Mouse (Mus musculus): Measurements from ENCODE around the gene Rtl9.
A peak's percentile ranks its signal among the peaks of the same experiment; 100 is the strongest.

The Rtl9 gene

GRCm38 (mm10) chrX:143099044-143099754, at the start of gene Rtl9:
Rtl9 (plus strand) TSS chrX:143099594.
- DNase-seq (ENCODE audit: low spot score in 2 of 2) = no peak

- DNase-seq (ENCODE audit: low spot score in 2 of 2) = no peak
Measured at GRCm38 (mm10) chrX:143051478-143051877, 47.9 kb upstream of the Rtl9 start.

GRCm38 (mm10) chrX:143051921-143052320, 47.5 kb upstream of the Rtl9 start:
- no peak for DNase-seq (ENCODE audit: low spot score in 2 of 2)

DNA sequence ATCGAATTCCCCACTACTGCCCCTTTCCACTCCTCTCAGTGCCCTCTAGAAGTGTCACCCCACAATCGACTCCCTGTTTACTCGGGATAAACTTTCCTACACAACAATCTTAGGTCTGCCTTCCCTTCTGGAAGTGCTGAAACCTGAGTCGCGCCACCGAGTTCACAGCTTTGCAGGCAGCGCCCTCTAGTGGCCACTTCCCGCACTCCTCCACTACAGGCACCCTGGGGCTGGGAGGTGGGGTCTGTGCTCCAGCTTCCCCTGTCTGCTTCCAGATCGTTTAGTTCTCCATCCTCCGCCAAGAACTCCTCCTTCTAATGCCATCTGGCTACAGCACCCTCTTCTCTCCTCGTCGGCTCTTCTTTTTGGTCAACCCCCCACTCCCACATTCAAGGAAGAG, 40.6 kb upstream of the Rtl9 start:
- peak; percentile 75 to 85 for DNase-seq (ENCODE audit: low spot score in 2 of 2)

GRCm38 (mm10) chrX:143062641-143063355, 36.6 kb upstream of the Rtl9 start:
- no peak for DNase-seq (ENCODE audit: low spot score in 2 of 2)

DNA sequence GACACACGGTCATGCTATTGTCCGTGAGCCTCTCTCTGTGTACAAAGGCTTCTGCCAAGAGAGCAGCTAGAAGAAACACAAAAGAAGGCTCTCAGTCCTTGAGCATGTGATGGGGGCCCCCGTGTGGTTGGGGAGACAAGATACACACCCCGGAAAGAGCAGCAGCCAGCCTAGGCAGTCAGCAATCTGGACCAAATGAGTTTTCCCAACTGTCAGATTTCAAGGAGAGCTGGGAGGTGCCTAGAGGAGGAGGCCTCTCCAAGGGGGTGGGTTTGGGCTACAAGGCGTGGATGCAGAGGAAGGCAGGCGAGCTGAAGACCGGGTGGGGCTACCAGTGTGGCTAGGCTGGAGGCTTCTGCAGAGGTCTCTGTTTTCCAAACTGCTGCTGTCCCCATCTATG, 35.6 kb upstream of the Rtl9 start:
- no peak for DNase-seq (ENCODE audit: low spot score in 2 of 2)

- DNase-seq (ENCODE audit: low spot score in 2 of 2) = no peak
Measured at GRCm38 (mm10) chrX:143064288-143064687, 35.1 kb upstream of the Rtl9 start.

DNA sequence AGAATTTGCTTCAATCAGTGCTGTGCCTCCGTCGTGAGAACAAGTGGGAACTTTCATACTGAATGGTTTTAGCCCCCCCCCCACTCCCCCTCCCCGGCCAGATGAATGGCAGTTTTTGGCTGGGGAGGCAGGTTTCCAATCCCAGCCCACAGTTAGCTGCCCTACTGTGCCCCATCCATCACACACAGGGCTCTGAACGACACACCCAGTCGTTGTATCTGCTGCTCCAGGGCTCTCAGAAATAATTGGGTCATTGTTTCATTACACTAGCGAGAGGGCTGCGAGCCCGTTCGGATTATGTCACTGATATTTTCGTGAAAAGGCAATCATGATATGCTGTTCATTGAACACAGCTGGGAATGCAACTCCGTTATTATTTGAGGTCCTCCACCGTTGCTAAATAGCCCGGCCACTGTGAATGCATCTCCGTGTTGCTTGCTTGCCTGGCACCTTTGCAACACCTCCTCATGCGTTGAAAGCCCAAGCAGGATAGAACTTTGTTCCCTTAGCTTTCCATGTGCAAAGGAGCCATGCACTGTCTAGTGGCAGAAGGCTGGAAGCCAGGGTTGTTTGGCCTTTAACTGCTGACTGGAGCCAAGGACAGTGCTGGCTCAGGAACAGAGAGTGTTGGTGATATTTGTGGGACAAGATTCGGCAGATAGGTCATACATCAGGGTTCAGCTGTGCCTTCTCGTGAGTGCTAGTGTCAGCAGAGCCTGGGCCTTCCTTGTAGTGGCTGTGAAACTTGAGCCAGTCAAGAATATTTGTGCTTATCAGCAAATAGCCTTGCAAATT, 32.9 kb upstream of the Rtl9 start:
- DNase-seq (ENCODE audit: low spot score in 2 of 2) = no peak

- no peak for DNase-seq (ENCODE audit: low spot score in 2 of 2)
Measured at GRCm38 (mm10) chrX:143067115-143067514, 32.3 kb upstream of the Rtl9 start.

GRCm38 (mm10) chrX:143067576-143067975, 31.8 kb upstream of the Rtl9 start:
- DNase-seq (ENCODE audit: low spot score in 2 of 2) = no peak

DNA sequence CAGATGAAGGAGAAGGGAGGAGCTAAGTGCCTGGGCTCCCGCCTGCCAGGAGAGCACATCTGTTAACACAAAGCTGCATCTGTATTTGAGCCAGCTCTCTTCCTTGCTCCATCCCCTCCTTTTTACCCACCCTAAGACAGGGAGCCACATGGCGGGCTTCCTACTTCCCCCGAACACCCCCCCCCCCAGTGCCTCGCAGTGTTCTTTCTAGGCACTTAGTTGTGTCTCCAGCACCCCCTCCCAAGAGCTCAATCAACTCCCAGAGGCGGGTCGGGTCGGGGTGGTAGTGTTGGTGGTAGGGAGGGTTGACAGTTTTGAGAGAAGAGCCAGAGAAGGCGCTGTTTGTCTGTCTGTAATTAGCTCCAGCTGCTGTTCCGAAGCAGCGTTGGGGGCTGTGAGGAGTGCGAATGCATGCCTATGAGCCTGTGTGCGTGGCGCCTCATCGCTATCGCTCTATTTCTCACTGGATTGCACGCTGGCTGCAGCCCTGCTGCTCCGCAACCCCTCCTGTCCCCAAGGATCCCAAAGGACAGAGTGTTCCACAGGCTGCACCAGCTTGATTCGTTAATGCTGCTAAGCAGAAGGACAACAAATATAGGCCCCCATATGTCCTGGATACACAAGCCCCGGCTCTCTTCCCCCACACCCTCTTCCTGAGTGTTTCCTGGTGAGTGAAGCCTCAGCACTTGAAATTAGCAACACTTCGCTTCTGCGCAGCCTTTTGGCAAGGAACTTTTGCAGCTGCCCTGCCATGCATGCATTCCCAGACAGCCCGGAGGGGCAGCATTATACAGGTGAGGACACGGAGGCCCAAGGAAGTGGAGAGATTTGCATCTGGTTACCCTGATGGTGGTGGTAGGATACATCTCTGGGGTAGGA, 18.7 kb upstream of the Rtl9 start:
- DNase-seq (ENCODE audit: low spot score in 2 of 2) = no peak

- peak in 1 of 2 experiments; percentile 6 for DNase-seq (ENCODE audit: low spot score in 2 of 2)
Measured at GRCm38 (mm10) chrX:143082732-143083131, 16.7 kb upstream of the Rtl9 start.

GRCm38 (mm10) chrX:143088225-143088624, 11.2 kb upstream of the Rtl9 start:
- no peak for DNase-seq (ENCODE audit: low spot score in 2 of 2)

GRCm38 (mm10) chrX:143090904-143091588, 8.3 kb upstream of the Rtl9 start:
- DNase-seq (ENCODE audit: low spot score in 2 of 2) = no peak

- no peak for DNase-seq (ENCODE audit: low spot score in 2 of 2)
Measured at GRCm38 (mm10) chrX:143097551-143097950, 1.8 kb upstream of the Rtl9 start.

- no peak for DNase-seq (ENCODE audit: low spot score in 2 of 2)
Measured at GRCm38 (mm10) chrX:143103146-143103545, 3.8 kb downstream of the Rtl9 start.

GRCm38 (mm10) chrX:143105866-143106265, 6.5 kb downstream of the Rtl9 start:
- DNase-seq (ENCODE audit: low spot score in 2 of 2) = no peak

DNA sequence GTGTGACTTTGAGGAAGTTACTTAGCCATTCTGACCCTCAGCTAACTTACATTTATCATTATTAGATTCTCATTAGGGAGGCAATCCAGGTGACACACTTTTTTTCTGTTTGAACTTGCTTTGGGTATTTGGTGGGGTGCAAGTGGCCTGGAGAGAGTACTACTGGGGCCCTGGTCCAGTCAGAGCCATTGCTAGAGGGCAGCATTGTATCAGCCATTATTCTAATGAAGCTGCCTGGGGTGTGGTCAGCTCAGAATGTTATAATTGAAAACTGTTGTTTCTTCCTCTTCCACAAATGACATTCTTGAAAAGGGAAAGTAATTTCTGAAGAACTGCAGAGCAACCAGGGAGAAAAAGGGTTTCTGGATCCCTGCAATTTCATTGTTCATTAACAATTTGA, 13.2 kb downstream of the Rtl9 start:
- no peak for DNase-seq (ENCODE audit: low spot score in 2 of 2)

Data from cerebellum, postnatal 4 days (tissue).